Mouse (Mus musculus): ENCODE results near the gene Sgk1. TPM values are rescaled to one million over a fixed set of nuclear protein-coding genes. Genes with fewer than 3 reads are reported as not detected.
A peak's percentile ranks its signal among the peaks of the same experiment; 100 is the strongest.

Gene Sgk1
- polyA plus RNA-seq, 1 experiment from 2014 or later = 18.8 TPM

GRCm38 (mm10) chr10:21924051-21924720, 42.2 kb downstream of the Sgk1 start:
- Histone ChIP-seq H3K4me3 (no peak overlapping the region), H3K27ac (replicated peaks) (no peak overlapping the region; the same call in 1 of the 2 replicates), H3K36me3 (no peaks in the 10 kb centered on the region), H3K4me1 (peaks cover 22% of the 10 kb centered on the region), H3K27me3 (ENCODE audit: low read depth, poor library complexity, severe bottlenecking) (no peaks in the 10 kb centered on the region; the same call in 1 of the 2 replicates), H3K9me3 (replicated peaks) (no peaks in the 10 kb centered on the region)
- 78% methylated on average over 16 of the region's 16 CpGs for WGBS
- no peak for DNase-seq (ENCODE audit: low spot score)

GRCm38 (mm10) chr10:21926941-21927340, 45.0 kb downstream of the Sgk1 start:
- DNase-seq (ENCODE audit: low spot score) = no peak
- no peaks in the 10 kb centered on the region for H3K9me3 ChIP-seq (replicated peaks)
- no peaks in the 10 kb centered on the region; the same call in 1 of the 2 replicates for H3K27me3 ChIP-seq (ENCODE audit: low read depth, poor library complexity, severe bottlenecking)
- WGBS = 87% methylated on average over 5 of the region's 5 CpGs
- no peaks in the 10 kb centered on the region for H3K36me3 ChIP-seq
- H3K27ac ChIP-seq (replicated peaks) = no peak overlapping the region
- peaks cover 21% of the 10 kb centered on the region for H3K4me1 ChIP-seq
- no peak overlapping the region for H3K4me3 ChIP-seq

GRCm38 (mm10) chr10:21930781-21931380, 48.9 kb downstream of the Sgk1 start:
- Histone ChIP-seq H3K36me3 (no peaks in the 10 kb centered on the region), H3K27me3 (ENCODE audit: low read depth, poor library complexity, severe bottlenecking) (no peaks in the 10 kb centered on the region), H3K4me1 (peaks cover 4% of the 10 kb centered on the region; the same call in 1 of the 2 replicates), H3K27ac (replicated peaks) (no peak overlapping the region), H3K4me3 (no peak overlapping the region), H3K9me3 (replicated peaks) (no peaks in the 10 kb centered on the region)
- DNase-seq (ENCODE audit: low spot score) = no peak
- WGBS = 80% methylated on average over 10 of the region's 10 CpGs

- no peak overlapping the region for H3K27ac ChIP-seq (replicated peaks)
- no peaks in the 10 kb centered on the region for H3K9me3 ChIP-seq (replicated peaks)
- DNase-seq (ENCODE audit: low spot score) = no peak
- WGBS = 81% methylated on average over 3 of the region's 3 CpGs
- H3K4me1 ChIP-seq = peaks cover 16% of the 10 kb centered on the region
- no peaks in the 10 kb centered on the region for H3K36me3 ChIP-seq
- H3K27me3 ChIP-seq (ENCODE audit: low read depth, poor library complexity, severe bottlenecking) = no peaks in the 10 kb centered on the region
- no peak overlapping the region for H3K4me3 ChIP-seq
Measured at GRCm38 (mm10) chr10:21932791-21933190, 50.8 kb downstream of the Sgk1 start.

GRCm38 (mm10) chr10:21934826-21935225, 52.8 kb downstream of the Sgk1 start:
- H3K4me1 ChIP-seq = peaks cover 16% of the 10 kb centered on the region
- H3K27me3 ChIP-seq (ENCODE audit: low read depth, poor library complexity, severe bottlenecking) = no peaks in the 10 kb centered on the region
- no peak overlapping the region for H3K4me3 ChIP-seq
- no peaks in the 10 kb centered on the region for H3K36me3 ChIP-seq
- WGBS = 82% methylated on average over 2 of the region's 2 CpGs
- H3K27ac ChIP-seq (replicated peaks) = no peak overlapping the region
- H3K9me3 ChIP-seq (replicated peaks) = no peaks in the 10 kb centered on the region
- no peak for DNase-seq (ENCODE audit: low spot score)

GRCm38 (mm10) chr10:21936513-21937221, 54.7 kb downstream of the Sgk1 start:
- Histone ChIP-seq H3K27ac (replicated peaks) (0 out of 2 replicates have a peak overlapping the region, but pooled peaks have one; percentile 30), H3K27me3 (ENCODE audit: low read depth, poor library complexity, severe bottlenecking) (no peaks in the 10 kb centered on the region), H3K9me3 (replicated peaks) (no peaks in the 10 kb centered on the region), H3K36me3 (no peaks in the 10 kb centered on the region), H3K4me1 (peaks cover 12% of the 10 kb centered on the region), H3K4me3 (no peak overlapping the region)
- no peak for DNase-seq (ENCODE audit: low spot score)
- WGBS = 46% methylated on average over 12 of the region's 12 CpGs

- Histone ChIP-seq H3K36me3 (no peaks in the 10 kb centered on the region), H3K4me1 (peaks cover 12% of the 10 kb centered on the region), H3K27me3 (ENCODE audit: low read depth, poor library complexity, severe bottlenecking) (no peaks in the 10 kb centered on the region), H3K27ac (replicated peaks) (0 out of 2 replicates have a peak overlapping the region, but pooled peaks have one; percentile 30), H3K4me3 (no peak overlapping the region), H3K9me3 (replicated peaks) (no peaks in the 10 kb centered on the region)
- 13% methylated on average over 9 of the region's 9 CpGs for WGBS
- DNase-seq (ENCODE audit: low spot score) = peak; percentile 46
Measured at GRCm38 (mm10) chr10:21937222-21937605, 55.2 kb downstream of the Sgk1 start.

- Histone ChIP-seq H3K27ac (replicated peaks) (no peak overlapping the region), H3K36me3 (no peaks in the 10 kb centered on the region), H3K9me3 (replicated peaks) (no peaks in the 10 kb centered on the region), H3K4me3 (no peak overlapping the region), H3K4me1 (peaks cover 12% of the 10 kb centered on the region), H3K27me3 (ENCODE audit: low read depth, poor library complexity, severe bottlenecking) (no peaks in the 10 kb centered on the region)
- DNase-seq (ENCODE audit: low spot score) = no peak
- WGBS = 72% methylated on average over 4 of the region's 4 CpGs
Measured at GRCm38 (mm10) chr10:21938166-21938565, 56.2 kb downstream of the Sgk1 start.

GRCm38 (mm10) chr10:21941235-21941634, 59.3 kb downstream of the Sgk1 start:
- no peaks in the 10 kb centered on the region for H3K9me3 ChIP-seq (replicated peaks)
- peaks cover 12% of the 10 kb centered on the region for H3K4me1 ChIP-seq
- 82% methylated on average over 3 of the region's 3 CpGs for WGBS
- no peaks in the 10 kb centered on the region for H3K36me3 ChIP-seq
- no peak for DNase-seq (ENCODE audit: low spot score)
- H3K4me3 ChIP-seq = no peak overlapping the region
- no peaks in the 10 kb centered on the region for H3K27me3 ChIP-seq (ENCODE audit: low read depth, poor library complexity, severe bottlenecking)
- H3K27ac ChIP-seq (replicated peaks) = no peak overlapping the region

GRCm38 (mm10) chr10:21943145-21943700, 61.2 kb downstream of the Sgk1 start:
- Histone ChIP-seq H3K27me3 (ENCODE audit: low read depth, poor library complexity, severe bottlenecking) (no peaks in the 10 kb centered on the region), H3K36me3 (no peaks in the 10 kb centered on the region), H3K4me3 (no peak overlapping the region), H3K9me3 (replicated peaks) (no peaks in the 10 kb centered on the region), H3K4me1 (no peaks in the 10 kb centered on the region), H3K27ac (replicated peaks) (no peak overlapping the region)
- 96% methylated on average over 6 of the region's 6 CpGs for WGBS
- DNase-seq (ENCODE audit: low spot score) = no peak

- Histone ChIP-seq H3K36me3 (no peaks in the 10 kb centered on the region), H3K27ac (replicated peaks) (no peak overlapping the region), H3K4me1 (no peaks in the 10 kb centered on the region), H3K4me3 (no peak overlapping the region), H3K9me3 (replicated peaks) (no peaks in the 10 kb centered on the region), H3K27me3 (ENCODE audit: low read depth, poor library complexity, severe bottlenecking) (no peaks in the 10 kb centered on the region)
- DNase-seq (ENCODE audit: low spot score) = no peak
- WGBS = 74% methylated on average over 1 of the region's 1 CpGs
Measured at GRCm38 (mm10) chr10:21945195-21945594, 63.2 kb downstream of the Sgk1 start.

- Histone ChIP-seq H3K27ac (replicated peaks) (no peak overlapping the region), H3K36me3 (no peaks in the 10 kb centered on the region), H3K27me3 (ENCODE audit: low read depth, poor library complexity, severe bottlenecking) (no peaks in the 10 kb centered on the region), H3K9me3 (replicated peaks) (no peaks in the 10 kb centered on the region), H3K4me3 (no peak overlapping the region), H3K4me1 (no peaks in the 10 kb centered on the region)
- whole genome bisulfite sequencing = 84% methylated on average over 9 of the region's 9 CpGs
- no peak for DNase-seq (ENCODE audit: low spot score)
Measured at GRCm38 (mm10) chr10:21946751-21947351, 64.9 kb downstream of the Sgk1 start.
